Mouse (Mus musculus) heart, embryonic 12.5 days (tissue): ENCODE measurements around the gene Cux1. TPM values are rescaled to one million over a fixed set of nuclear protein-coding genes. Genes with fewer than 3 reads are reported as not detected.

Experiments
- ATAC-seq: fragments of 200-750 bp; cut with Nextera tagmentation; 2 replicates; pipeline ENCODE4 v1.8.0; 2017; ENCODE audit warnings: moderate TSS enrichment, moderate library complexity; ENCODE audit not compliant: insufficient number of reproducible peaks, low FRiP score
- H3K27ac ChIP-seq: fragments of 300-500 bp; sonication (generic); 2 replicates; pipeline ENCODE4 v1.5.1; 2016; ENCODE audit warnings: mild to moderate bottlenecking, moderate library complexity; ENCODE audit not compliant: poor library complexity, severe bottlenecking
- H3K27me3 ChIP-seq: fragments of 300-500 bp; sonication (generic); replicated peaks from 2 replicates; pipeline ENCODE4 v1.6.1; 2016; ENCODE audit warnings: mild to moderate bottlenecking, moderate library complexity
- H3K36me3 ChIP-seq: fragments of 300-500 bp; sonication (generic); 2 replicates; pipeline ENCODE4 v1.6.1; 2016; ENCODE audit warnings: mild to moderate bottlenecking, moderate library complexity
- H3K4me1 ChIP-seq: fragments of 300-500 bp; sonication (generic); replicated peaks from 2 replicates; pipeline ENCODE4 v1.6.1; 2016; ENCODE audit warnings: mild to moderate bottlenecking
- H3K4me2 ChIP-seq: fragments of 300-500 bp; sonication (generic); 2 replicates; pipeline ENCODE4 v1.6.1; 2016; ENCODE audit warnings: mild to moderate bottlenecking, moderate library complexity
- H3K4me3 ChIP-seq: fragments of 300-500 bp; sonication (generic); 2 replicates; pipeline ENCODE4 v1.5.1; 2016; ENCODE audit warnings: mild to moderate bottlenecking
- H3K9ac ChIP-seq: fragments of 300-500 bp; sonication (generic); 2 replicates; pipeline ENCODE4 v1.6.1; 2016; ENCODE audit warnings: mild to moderate bottlenecking, moderate library complexity
- H3K9me3 ChIP-seq: fragments of 300-500 bp; sonication (generic); replicated peaks from 2 replicates; pipeline ENCODE4 v1.6.1; 2016; ENCODE audit warnings: mild to moderate bottlenecking, moderate library complexity
- WGBS: fragments of 180-500 bp; shearing (Covaris S2); methylation state at CpG from one replicate; pipeline ENCODE4 v1.1.7; 2016; 5-methylcytosine and 5-hydroxymethylcytosine counted together
- polyA plus RNA-seq: library from polyadenylated mRNA; unstranded; fragments of >200 nt; fragmentation: Nextera tagmentation; extraction: Ambion mirVana; gene quantifications from 2 replicates; pipeline ENCODE4 v1.2.1, GENCODE M21; 2016

Gene Cux1
- polyA plus RNA-seq, 1 experiment from 2014 or later = 81.0 TPM

DNA sequence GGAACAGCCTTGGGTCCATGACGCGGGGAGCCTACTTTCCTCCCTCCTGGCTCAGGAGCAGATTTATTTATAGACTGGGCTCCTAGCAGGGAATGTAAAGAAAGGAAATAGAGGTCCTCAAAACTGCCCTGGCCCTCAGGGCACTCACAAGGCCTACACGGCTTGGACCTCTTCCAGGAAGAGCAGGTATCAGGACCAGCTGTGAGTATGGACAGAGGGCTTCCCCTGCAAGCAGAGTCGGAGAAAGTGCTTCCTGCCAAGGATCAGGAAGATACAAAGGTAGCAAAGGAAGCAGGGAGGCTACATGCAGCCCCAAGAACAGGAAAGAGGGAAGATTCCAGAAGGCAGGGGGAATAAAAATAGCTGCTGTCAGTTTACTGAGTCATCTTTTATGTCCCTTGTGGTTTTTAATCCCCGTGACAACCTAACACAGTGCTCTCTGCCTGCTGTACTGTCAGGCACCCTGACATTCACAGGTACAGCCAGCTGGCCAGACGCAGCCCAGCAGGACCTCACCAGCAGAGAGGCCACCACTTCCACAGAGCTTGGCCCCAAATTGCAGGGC lies 66.9 kb downstream of the Cux1 start:
- peak overlapping the region; percentile 39; the same call in 1 of the 2 replicates for H3K9ac ChIP-seq
- H3K36me3 ChIP-seq = no peaks in the 10 kb centered on the region
- peak overlapping the region; percentile 83 for H3K27ac ChIP-seq
- peak; percentile 53; the same call in 1 of the 2 replicates for ATAC-seq
- no peaks in the 10 kb centered on the region for H3K27me3 ChIP-seq
- 9% methylated on average over 6 of the region's 6 CpGs for WGBS
- no peaks in the 10 kb centered on the region for H3K9me3 ChIP-seq
- H3K4me1 ChIP-seq = peaks cover 90% of the 10 kb centered on the region
- peak overlapping the region; percentile 34 for H3K4me2 ChIP-seq
- H3K4me3 ChIP-seq = no peak overlapping the region

DNA sequence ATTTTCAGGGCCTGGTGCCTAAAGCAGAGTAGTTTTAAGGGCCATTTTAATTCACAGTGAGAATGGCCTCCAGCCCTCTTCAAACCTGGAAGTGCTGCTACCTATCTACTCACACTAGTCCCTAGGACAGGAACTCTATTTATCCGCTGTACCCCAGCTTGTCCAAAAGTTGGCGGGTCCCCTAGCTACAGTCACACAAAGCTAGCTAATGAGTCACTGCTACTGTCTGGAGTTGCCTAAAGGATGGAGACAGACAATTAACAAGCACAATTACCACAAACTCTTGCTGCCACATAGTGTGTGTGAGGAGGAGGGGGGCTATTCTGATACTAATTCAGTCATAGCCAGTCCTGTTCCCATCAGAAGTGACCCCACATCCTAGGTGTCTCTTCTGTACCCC lies 68.0 kb downstream of the Cux1 start:
- peaks cover 92% of the 10 kb centered on the region for H3K4me1 ChIP-seq

GRCm38 (mm10) chr5:136498741-136499140 lies 68.5 kb downstream of the Cux1 start:
- Histone ChIP-seq H3K4me1 (peaks cover 92% of the 10 kb centered on the region), H3K36me3 (no peaks in the 10 kb centered on the region), H3K4me3 (no peak overlapping the region), H3K27ac (no peak overlapping the region), H3K9me3 (no peaks in the 10 kb centered on the region), H3K27me3 (no peaks in the 10 kb centered on the region), H3K9ac (no peak overlapping the region), H3K4me2 (no peak overlapping the region)
- 87% methylated on average over 3 of the region's 3 CpGs for WGBS
- ATAC-seq = no peak

More for the DNA sequence above, 68.0 kb downstream of the Cux1 start:
- ATAC-seq = no peak
- Histone ChIP-seq H3K9me3 (no peaks in the 10 kb centered on the region), H3K9ac (no peak overlapping the region), H3K4me2 (no peak overlapping the region), H3K4me3 (no peak overlapping the region), H3K36me3 (no peaks in the 10 kb centered on the region), H3K27ac (no peak overlapping the region), H3K27me3 (no peaks in the 10 kb centered on the region)
- 83% methylated on average over 2 of the region's 2 CpGs for WGBS

DNA sequence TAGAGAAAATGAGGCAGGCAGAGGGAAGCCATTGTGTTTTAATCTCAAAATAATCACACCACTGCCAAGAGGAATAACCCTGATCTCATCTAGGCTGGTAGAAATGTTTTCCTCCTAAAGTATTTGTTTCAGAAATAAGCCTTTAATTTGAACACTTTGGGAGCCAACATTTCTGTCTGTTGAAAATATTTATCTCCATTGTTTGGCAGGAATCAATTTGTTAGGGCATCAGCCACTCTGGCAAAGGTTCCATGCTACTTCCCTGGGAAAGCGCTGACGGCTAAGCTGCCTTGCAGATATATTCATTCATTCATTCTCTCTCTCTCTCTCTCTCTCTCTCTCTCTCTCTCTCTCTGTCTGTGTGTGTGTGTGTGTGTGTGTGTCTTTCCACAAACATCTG lies 70.0 kb downstream of the Cux1 start:
- no peaks in the 10 kb centered on the region for H3K36me3 ChIP-seq
- H3K4me3 ChIP-seq = no peak overlapping the region
- no peak overlapping the region for H3K27ac ChIP-seq
- no peaks in the 10 kb centered on the region for H3K9me3 ChIP-seq
- no peaks in the 10 kb centered on the region for H3K27me3 ChIP-seq
- H3K4me2 ChIP-seq = no peak overlapping the region
- 80% methylated on average over 2 of the region's 2 CpGs for WGBS
- H3K4me1 ChIP-seq = peaks cover 94% of the 10 kb centered on the region
- no peak overlapping the region for H3K9ac ChIP-seq
- ATAC-seq = no peak

DNA sequence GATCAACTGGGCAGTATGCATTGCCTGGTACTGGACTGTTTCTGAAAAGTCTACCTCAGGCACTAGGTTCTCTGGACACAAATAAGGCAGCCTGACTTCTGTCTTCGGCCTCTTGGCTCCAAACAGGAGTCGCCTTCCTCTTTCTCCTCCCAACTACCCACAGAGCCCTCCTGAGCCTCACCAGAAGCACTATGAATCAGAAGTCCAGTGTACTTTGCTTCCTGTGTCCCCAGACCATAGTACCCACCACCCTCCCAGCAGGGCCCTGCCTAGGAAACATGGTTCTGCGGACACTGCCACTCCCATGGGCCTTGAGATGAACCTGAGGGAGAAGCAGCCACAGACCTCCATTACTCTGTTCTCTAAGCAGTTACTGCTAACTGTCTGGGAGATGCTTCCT lies 71.7 kb downstream of the Cux1 start:
- no peak overlapping the region for H3K4me2 ChIP-seq
- 70% methylated on average over 3 of the region's 3 CpGs for WGBS
- H3K27ac ChIP-seq = no peak overlapping the region

GRCm38 (mm10) chr5:136494927-136495326 lies 72.4 kb downstream of the Cux1 start:
- H3K4me3 ChIP-seq = no peak overlapping the region
- H3K36me3 ChIP-seq = no peaks in the 10 kb centered on the region
- no peak overlapping the region for H3K9ac ChIP-seq
- ATAC-seq = no peak
- H3K4me1 ChIP-seq = peaks cover 87% of the 10 kb centered on the region
- H3K4me2 ChIP-seq = no peak overlapping the region
- no peak overlapping the region for H3K27ac ChIP-seq
- WGBS = 88% methylated on average over 7 of the region's 7 CpGs
- no peaks in the 10 kb centered on the region for H3K9me3 ChIP-seq
- H3K27me3 ChIP-seq = no peaks in the 10 kb centered on the region

More for the DNA sequence above, 71.7 kb downstream of the Cux1 start:
- no peak for ATAC-seq
- Histone ChIP-seq H3K9me3 (no peaks in the 10 kb centered on the region), H3K4me3 (no peak overlapping the region), H3K9ac (no peak overlapping the region), H3K27me3 (no peaks in the 10 kb centered on the region), H3K36me3 (no peaks in the 10 kb centered on the region), H3K4me1 (peaks cover 87% of the 10 kb centered on the region)

- H3K9ac ChIP-seq = no peak overlapping the region
- peaks cover 87% of the 10 kb centered on the region for H3K4me1 ChIP-seq
- H3K4me2 ChIP-seq = no peak overlapping the region
- ATAC-seq = no peak
- no peak overlapping the region for H3K27ac ChIP-seq
- H3K36me3 ChIP-seq = no peaks in the 10 kb centered on the region
- no peaks in the 10 kb centered on the region for H3K27me3 ChIP-seq
- WGBS = 86% methylated on average over 2 of the region's 2 CpGs
- no peaks in the 10 kb centered on the region for H3K9me3 ChIP-seq
- H3K4me3 ChIP-seq = no peak overlapping the region
Measured at GRCm38 (mm10) chr5:136494288-136494687, 73.0 kb downstream of the Cux1 start.

DNA sequence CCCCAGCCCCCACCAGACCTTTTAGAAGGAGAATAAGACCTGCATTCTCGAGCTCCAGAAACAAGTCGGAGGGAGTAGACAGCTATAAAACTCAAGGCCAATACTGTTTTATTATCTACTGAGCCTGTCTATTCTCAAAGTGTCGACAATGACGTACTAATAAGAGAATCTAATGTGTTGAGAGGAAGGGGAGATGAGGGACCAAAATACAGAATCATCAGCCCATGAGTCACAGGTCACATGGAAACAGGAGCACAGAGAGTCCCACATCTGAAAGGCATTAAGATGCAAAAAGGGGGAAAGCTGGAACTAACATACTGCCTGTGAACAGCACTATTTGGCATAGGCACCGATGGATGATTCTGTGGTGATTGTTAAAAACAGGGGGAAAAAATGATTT lies 77.8 kb downstream of the Cux1 start:
- Histone ChIP-seq H3K27ac (peak overlapping the region; percentile 39; the same call in 1 of the 2 replicates), H3K4me2 (no peak overlapping the region), H3K9me3 (no peaks in the 10 kb centered on the region), H3K36me3 (peaks cover 14% of the 10 kb centered on the region), H3K4me1 (peaks cover 73% of the 10 kb centered on the region), H3K9ac (no peak overlapping the region), H3K4me3 (no peak overlapping the region), H3K27me3 (no peaks in the 10 kb centered on the region)
- WGBS = 51% methylated on average over 5 of the region's 5 CpGs
- no peak for ATAC-seq

DNA sequence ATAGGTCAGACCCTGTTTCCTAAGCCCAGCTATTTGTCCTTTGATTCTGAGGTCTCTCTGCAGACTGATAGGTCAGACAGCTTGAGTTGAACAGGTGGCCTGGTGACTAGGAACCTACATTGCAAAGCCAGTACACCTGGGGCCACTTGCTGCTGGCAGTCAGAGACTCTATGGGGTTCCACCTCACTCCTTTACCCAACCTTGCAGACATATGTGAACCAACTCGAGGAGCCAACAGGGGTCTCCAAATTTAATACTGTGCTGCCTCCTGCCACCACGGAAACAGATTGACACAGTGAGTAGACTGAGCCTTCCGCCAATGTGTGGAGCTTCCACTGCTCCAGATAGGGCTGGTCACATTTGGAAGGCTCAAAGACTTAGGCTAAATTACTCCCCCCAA lies 78.6 kb downstream of the Cux1 start:
- Histone ChIP-seq H3K27ac (no peak overlapping the region), H3K4me3 (no peak overlapping the region), H3K9me3 (no peaks in the 10 kb centered on the region), H3K36me3 (peaks cover 17% of the 10 kb centered on the region), H3K27me3 (no peaks in the 10 kb centered on the region), H3K4me2 (no peak overlapping the region), H3K4me1 (peaks cover 66% of the 10 kb centered on the region), H3K9ac (no peak overlapping the region)
- ATAC-seq = no peak
- WGBS = 62% methylated on average over 3 of the region's 3 CpGs

DNA sequence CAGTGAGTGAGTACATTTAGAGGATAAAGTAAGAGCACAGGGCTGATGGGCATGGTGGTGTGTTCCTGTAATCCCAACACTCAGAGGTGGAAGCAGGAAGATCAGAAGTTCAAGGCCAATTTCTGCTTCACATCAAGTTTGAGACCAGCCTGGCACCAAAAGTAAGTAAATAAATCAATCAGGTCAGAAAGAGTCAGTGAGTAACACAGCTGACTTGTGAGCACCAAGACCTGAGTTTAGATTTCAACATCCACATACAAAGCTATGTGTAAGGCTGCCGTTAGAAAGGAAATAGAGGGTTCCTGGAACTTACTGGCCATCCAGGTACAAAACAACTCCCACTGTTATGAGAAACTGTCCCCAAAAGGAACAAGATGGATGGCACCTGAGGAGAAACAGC lies 79.1 kb downstream of the Cux1 start:
- peaks cover 61% of the 10 kb centered on the region for H3K4me1 ChIP-seq
- H3K27ac ChIP-seq = peak overlapping the region; percentile 13; the same call in 1 of the 2 replicates
- H3K27me3 ChIP-seq = no peaks in the 10 kb centered on the region
- H3K36me3 ChIP-seq = peaks cover 20% of the 10 kb centered on the region
- H3K4me3 ChIP-seq = no peak overlapping the region
- no peak overlapping the region; the same call in 1 of the 2 replicates for H3K9ac ChIP-seq
- no peaks in the 10 kb centered on the region for H3K9me3 ChIP-seq
- 67% methylated on average over 1 of the region's 1 CpGs for WGBS
- no peak overlapping the region for H3K4me2 ChIP-seq
- ATAC-seq = no peak

GRCm38 (mm10) chr5:136487397-136488093 lies 79.7 kb downstream of the Cux1 start:
- H3K9me3 ChIP-seq = no peaks in the 10 kb centered on the region
- peak overlapping the region; percentile 13; the same call in 1 of the 2 replicates for H3K27ac ChIP-seq
- peaks cover 22% of the 10 kb centered on the region for H3K36me3 ChIP-seq
- no peak overlapping the region for H3K4me3 ChIP-seq
- H3K27me3 ChIP-seq = no peaks in the 10 kb centered on the region
- H3K4me1 ChIP-seq = peaks cover 54% of the 10 kb centered on the region
- WGBS = 48% methylated on average over 11 of the region's 11 CpGs
- no peak overlapping the region; the same call in 1 of the 2 replicates for H3K9ac ChIP-seq
- no peak for ATAC-seq
- no peak overlapping the region for H3K4me2 ChIP-seq
